Mouse (Mus musculus) kidney, embryonic 15.5 days (tissue): ENCODE data around the gene Birc5. TPM values are rescaled to one million over a fixed set of nuclear protein-coding genes. Genes with fewer than 3 reads are reported as not detected.

ENCODE experiments used
- ATAC-seq: fragments of 200-750 bp; cut with Nextera tagmentation; replicated peaks from 2 replicates; pipeline ENCODE4 v1.8.0; 2017; ENCODE audit warnings: moderate TSS enrichment; ENCODE audit not compliant: low FRiP score
- H3K27ac ChIP-seq: fragments of 300-500 bp; sonication (generic); 2 replicates; pipeline ENCODE4 v1.5.1; 2015; ENCODE audit warnings: mild to moderate bottlenecking, inconsistent platforms
- H3K27me3 ChIP-seq: fragments of 300-500 bp; sonication (generic); 2 replicates; pipeline ENCODE4 v1.6.1; 2015; ENCODE audit warnings: inconsistent platforms
- H3K36me3 ChIP-seq: fragments of 300-500 bp; sonication (generic); 2 replicates; pipeline ENCODE4 v1.6.1; 2015; ENCODE audit warnings: inconsistent platforms
- H3K4me1 ChIP-seq: fragments of 300-500 bp; sonication (generic); 2 replicates; pipeline ENCODE4 v1.6.1; 2015; ENCODE audit warnings: inconsistent platforms
- H3K4me2 ChIP-seq: fragments of 300-500 bp; sonication (generic); 2 replicates; pipeline ENCODE4 v1.6.1; 2015; ENCODE audit warnings: moderate library complexity, mild to moderate bottlenecking, inconsistent platforms
- H3K4me3 ChIP-seq: fragments of 300-500 bp; sonication (generic); replicated peaks from 2 replicates; pipeline ENCODE4 v1.5.1; 2015; ENCODE audit warnings: mild to moderate bottlenecking, inconsistent platforms
- H3K9ac ChIP-seq: fragments of 300-500 bp; sonication (generic); 2 replicates; pipeline ENCODE4 v1.6.1; 2015; ENCODE audit warnings: mild to moderate bottlenecking, inconsistent platforms
- H3K9me3 ChIP-seq: fragments of 300-500 bp; sonication (generic); replicated peaks from 2 replicates; pipeline ENCODE4 v1.6.1; 2016; ENCODE audit warnings: inconsistent platforms
- WGBS: fragments of 180-500 bp; shearing (Covaris S2); methylation state at CpG from one replicate; pipeline ENCODE4 v1.1.7; 2015; ENCODE audit warnings: mixed read lengths; 5-methylcytosine and 5-hydroxymethylcytosine counted together
- polyA plus RNA-seq: library from polyadenylated mRNA; unstranded; fragments of >200 nt; fragmentation: Nextera tagmentation; extraction: Ambion mirVana; gene quantifications from 2 replicates; pipeline ENCODE4 v1.2.1, GENCODE M21; 2015

Birc5 gene
- polyA plus RNA-seq, 1 experiment from 2014 or later, result 310 TPM

DNA sequence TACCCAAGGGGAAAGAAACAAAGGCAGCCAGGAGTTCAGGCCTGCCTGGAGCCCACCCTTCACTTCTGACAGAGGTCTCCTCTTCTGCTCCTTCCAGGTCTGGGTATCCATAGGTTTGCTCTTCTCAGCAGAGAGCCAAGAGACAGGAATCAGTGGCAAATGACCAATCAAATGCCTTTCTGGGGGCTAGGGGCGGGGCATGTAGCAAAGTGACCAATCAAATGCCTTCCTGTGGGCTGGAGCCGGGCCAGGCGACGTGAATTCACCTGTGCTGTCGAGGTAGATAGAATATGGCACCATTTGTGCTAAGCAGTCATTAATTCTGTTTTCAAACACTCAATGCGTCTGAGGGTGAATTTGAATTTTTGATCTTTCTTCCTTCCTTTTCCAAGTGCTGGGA lies 43.1 kb downstream of the Birc5 start:
- peaks cover 45% of the 10 kb centered on the region for H3K27me3 ChIP-seq
- no peaks in the 10 kb centered on the region for H3K9me3 ChIP-seq
- ATAC-seq, result no peak
- 52% methylated on average over 6 of the region's 6 CpGs for WGBS
- H3K27ac ChIP-seq, result no peak overlapping the region
- no peak overlapping the region for H3K4me2 ChIP-seq
- H3K4me1 ChIP-seq, result peaks cover 42% of the 10 kb centered on the region
- no peaks in the 10 kb centered on the region for H3K36me3 ChIP-seq
- no peak overlapping the region for H3K9ac ChIP-seq
- H3K4me3 ChIP-seq, result no peak overlapping the region

DNA sequence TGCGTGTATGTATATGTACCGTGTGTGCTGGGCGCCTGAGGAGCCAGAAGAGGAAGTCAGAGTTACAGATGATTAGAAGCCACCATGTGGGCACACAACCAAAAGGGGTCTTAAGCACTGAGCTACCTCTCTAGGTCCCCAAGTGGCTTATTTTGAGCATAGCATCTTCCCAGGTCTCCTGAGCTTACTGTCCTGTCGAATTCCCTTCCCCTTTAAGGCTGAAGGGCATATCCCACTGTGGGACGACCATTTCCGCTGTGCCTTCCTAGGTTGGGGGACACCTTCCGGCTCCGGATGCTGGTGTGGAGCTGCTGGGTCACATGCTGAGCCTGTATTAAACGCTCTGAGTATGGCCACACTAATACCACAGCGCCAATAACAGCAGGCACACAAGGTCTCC lies 45.6 kb downstream of the Birc5 start:
- H3K27me3 ChIP-seq, result peaks cover 29% of the 10 kb centered on the region
- 63% methylated on average over 10 of the region's 10 CpGs for WGBS
- no peaks in the 10 kb centered on the region for H3K9me3 ChIP-seq
- peaks cover 22% of the 10 kb centered on the region for H3K4me1 ChIP-seq
- ATAC-seq, result no peak
- H3K36me3 ChIP-seq, result no peaks in the 10 kb centered on the region
- no peak overlapping the region for H3K27ac ChIP-seq
- no peak overlapping the region for H3K4me3 ChIP-seq
- H3K9ac ChIP-seq, result no peak overlapping the region
- H3K4me2 ChIP-seq, result no peak overlapping the region

DNA sequence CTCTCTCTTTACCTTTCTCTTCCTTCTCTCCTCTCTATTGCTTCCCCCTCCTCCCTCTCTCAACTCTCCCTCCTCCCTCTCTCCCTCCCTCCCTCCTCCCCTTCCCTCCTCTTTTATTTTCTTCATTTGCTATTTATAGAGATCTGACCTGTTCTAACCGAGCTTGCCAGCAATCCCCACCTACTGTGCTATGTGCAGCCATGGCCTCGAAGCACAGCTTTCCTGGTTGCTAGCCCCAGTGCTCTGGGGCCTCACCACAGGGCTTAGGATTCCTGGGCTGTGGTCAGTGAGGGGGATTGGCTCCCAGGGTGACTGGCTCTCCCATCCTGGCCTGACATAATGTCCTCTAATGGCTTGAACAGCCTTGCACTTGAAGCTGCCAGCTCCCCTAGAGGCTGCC lies 47.5 kb downstream of the Birc5 start:
- H3K27ac ChIP-seq, result no peak overlapping the region
- H3K9ac ChIP-seq, result no peak overlapping the region
- no peak overlapping the region for H3K4me2 ChIP-seq
- H3K36me3 ChIP-seq, result no peaks in the 10 kb centered on the region
- ATAC-seq, result no peak
- H3K27me3 ChIP-seq, result peaks cover 14% of the 10 kb centered on the region; the same call in 1 of the 2 replicates
- no peak overlapping the region for H3K4me3 ChIP-seq
- peaks cover 3% of the 10 kb centered on the region for H3K4me1 ChIP-seq
- WGBS, result 50% methylated on average over 2 of the region's 2 CpGs
- no peaks in the 10 kb centered on the region for H3K9me3 ChIP-seq

DNA sequence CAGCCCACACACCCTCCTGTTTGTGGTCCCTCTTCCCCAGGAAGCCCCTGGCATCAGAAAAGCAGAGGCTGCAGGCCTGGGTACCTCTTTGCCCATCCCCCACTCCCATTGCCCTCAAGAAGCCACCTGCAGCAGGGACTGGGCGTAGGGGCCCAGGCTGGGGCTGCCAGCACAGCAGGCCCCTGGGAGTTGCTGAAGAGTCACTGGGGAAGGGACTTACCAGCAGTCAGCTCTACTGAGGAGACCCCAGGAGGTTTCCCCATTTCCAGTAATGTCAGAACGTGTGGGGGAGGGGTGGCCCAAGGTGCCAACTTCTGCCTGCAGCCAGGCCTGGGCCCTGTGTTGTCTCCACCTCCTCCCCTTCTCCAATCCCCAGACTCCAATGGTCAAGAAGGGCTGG lies 53.2 kb downstream of the Birc5 start:
- ATAC-seq, result no peak; the same call in 1 of the 2 replicates
- WGBS, result 82% methylated on average over 2 of the region's 2 CpGs

DNA sequence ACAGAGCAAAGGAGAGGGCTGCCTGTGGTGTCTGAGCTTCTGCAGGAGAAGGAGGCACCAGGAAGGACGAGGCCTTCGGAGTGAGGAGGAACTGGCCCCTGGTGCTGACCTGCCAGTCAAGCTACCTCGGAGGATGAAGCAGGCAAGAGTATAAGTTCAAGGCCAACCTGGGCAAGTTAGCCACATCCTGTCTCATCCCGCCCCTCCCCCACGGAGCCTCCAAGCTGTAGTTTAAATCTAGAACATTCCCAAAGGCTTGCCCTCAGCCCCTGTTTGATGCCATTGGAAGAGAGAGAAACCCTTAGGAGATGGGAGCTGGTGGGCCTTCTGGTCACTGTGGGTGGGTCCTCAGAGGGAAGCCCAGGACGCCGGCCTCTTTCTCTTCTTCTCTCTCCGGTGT lies 55.4 kb downstream of the Birc5 start:
- no peak overlapping the region for H3K9ac ChIP-seq
- no peak for ATAC-seq
- no peaks in the 10 kb centered on the region for H3K9me3 ChIP-seq
- no peaks in the 10 kb centered on the region for H3K27me3 ChIP-seq
- H3K36me3 ChIP-seq, result no peaks in the 10 kb centered on the region
- H3K4me3 ChIP-seq, result no peak overlapping the region
- 82% methylated on average over 8 of the region's 8 CpGs for WGBS
- H3K27ac ChIP-seq, result no peak overlapping the region
- peaks cover 9% of the 10 kb centered on the region for H3K4me1 ChIP-seq
- no peak overlapping the region for H3K4me2 ChIP-seq

More for the DNA sequence above, 53.2 kb downstream of the Birc5 start:
- Histone ChIP-seq H3K4me2 (no peak overlapping the region), H3K9me3 (no peaks in the 10 kb centered on the region), H3K36me3 (no peaks in the 10 kb centered on the region), H3K9ac (no peak overlapping the region), H3K27ac (no peak overlapping the region), H3K27me3 (no peaks in the 10 kb centered on the region), H3K4me1 (peaks cover 6% of the 10 kb centered on the region), H3K4me3 (no peak overlapping the region)

Other genes with a start within 250 kb of the Birc5 start
- 10.0 and 10.5 TPM in 2 replicates for gene Tnrc6c, start 195.0 kb upstream of the Birc5 start, polyA plus RNA-seq
- 2.7 and 3.6 TPM in 2 replicates for gene Tmc8, start 67.2 kb upstream of the Birc5 start, polyA plus RNA-seq
- gene Tmc6, start 67.1 kb upstream of the Birc5 start, polyA plus RNA-seq, result 36.2 and 37.5 TPM in 2 replicates
- gene 6030468B19Rik, start 51.6 kb upstream of the Birc5 start, polyA plus RNA-seq, result 0.36 and 1.7 TPM in 2 replicates
- 0.54 and 0.91 TPM in 2 replicates for gene Gm20708, start 39.6 kb upstream of the Birc5 start, polyA plus RNA-seq
- 78.0 and 80.5 TPM in 2 replicates for gene Syngr2, start 39.6 kb upstream of the Birc5 start, polyA plus RNA-seq
- gene Afmid, start 23.3 kb upstream of the Birc5 start, polyA plus RNA-seq, result 3.9 and 6.7 TPM in 2 replicates
- gene Tk1, start 23.2 kb upstream of the Birc5 start, polyA plus RNA-seq, result 127 and 128 TPM in 2 replicates
- not detected in 2 replicates for gene Tmem235, start 11.5 kb downstream of the Birc5 start, polyA plus RNA-seq
- gene Tha1, start 24.2 kb downstream of the Birc5 start, polyA plus RNA-seq, result 5.3 TPM in 2 replicates
- gene Socs3, start 120.8 kb downstream of the Birc5 start, polyA plus RNA-seq, result 14.1 and 15.2 TPM in 2 replicates
- gene Pgs1, start 137.0 kb downstream of the Birc5 start, polyA plus RNA-seq, result 34.1 and 38.9 TPM in 2 replicates